Mouse (Mus musculus) lung, adult 2 months (tissue): Measurements from ENCODE around the gene Evx1.

Experiments used
- CTCF ChIP-seq: fragments of 200-500 bp; IDR thresholded peaks from 2 replicates; pipeline ENCODE4 v1.5.1; 2011; ENCODE audit warnings: mild to moderate bottlenecking, low read length, control low read depth; ENCODE audit not compliant: insufficient read depth
- POLR2A ChIP-seq: fragments of 200-500 bp; IDR thresholded peaks from 2 replicates; pipeline ENCODE4 v1.6.1; 2011; ENCODE audit warnings: low read depth, mild to moderate bottlenecking, control low read depth, low read length, borderline replicate concordance; ENCODE audit errors: extremely low read depth

DNA sequence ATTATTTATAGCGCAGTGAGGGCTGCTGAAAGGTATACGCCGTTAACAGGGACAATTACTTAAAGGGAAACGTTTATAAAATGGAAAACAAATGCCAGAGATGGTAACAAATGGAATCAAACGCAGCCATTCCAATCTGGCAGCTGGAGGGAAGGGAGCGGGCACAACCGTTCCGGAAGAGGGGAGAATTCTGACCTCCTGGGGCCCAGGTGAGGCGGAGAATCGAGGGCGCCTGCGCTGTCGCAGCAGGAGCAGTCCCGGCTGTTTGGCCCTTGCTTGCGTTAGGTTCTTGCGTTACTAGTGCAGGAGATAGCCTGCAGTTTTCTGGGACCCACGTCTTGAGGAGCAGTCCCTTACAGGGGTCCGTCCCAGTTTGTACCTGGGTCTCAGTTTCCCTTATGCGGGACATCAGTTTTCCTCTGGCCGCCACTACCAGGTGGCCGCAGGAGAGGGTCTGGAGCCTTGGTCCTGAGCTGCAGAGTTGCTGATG is 8.6 kb downstream of the Evx1 start:
- TF ChIP-seq CTCF (no peak), POLR2A (no peak)
